Mouse (Mus musculus) spleen, postnatal 10 days (tissue): ENCODE results near the gene Eif4a2.

Source experiments
- DNase-seq, 2 experiments: peaks; one replicate each; pipeline ENCODE4 v3.0.0; 2021 to 2022; ENCODE audit warnings: low spot score in 2 of 2

Eif4a2 gene

GRCm38 (mm10) chr16:23140911-23141310 lies 33.7 kb downstream of the Eif4a2 start:
- no peak for DNase-seq

- peak in 1 of 2 experiments; percentile 43 for DNase-seq
Observed at GRCm38 (mm10) chr16:23144326-23144725, 37.1 kb downstream of the Eif4a2 start.

- no peak for DNase-seq
Observed at GRCm38 (mm10) chr16:23145211-23145610, 38.0 kb downstream of the Eif4a2 start.

GRCm38 (mm10) chr16:23146280-23146679 lies 39.0 kb downstream of the Eif4a2 start, which contains the start of gene Adipoq:
Gene Adipoq, plus strand, starts transcription at chr16:23146536.
- no peak for DNase-seq

GRCm38 (mm10) chr16:23148936-23149335 lies 41.7 kb downstream of the Eif4a2 start:
- no peak for DNase-seq

- no peak for DNase-seq
Observed at GRCm38 (mm10) chr16:23149396-23149795, 42.2 kb downstream of the Eif4a2 start.

GRCm38 (mm10) chr16:23151423-23151822 lies 44.2 kb downstream of the Eif4a2 start:
- no peak for DNase-seq

- DNase-seq, result no peak
Observed at GRCm38 (mm10) chr16:23154261-23154660, 47.0 kb downstream of the Eif4a2 start.

- no peak for DNase-seq
Observed at GRCm38 (mm10) chr16:23157013-23157412, 49.8 kb downstream of the Eif4a2 start.

GRCm38 (mm10) chr16:23158292-23158691 lies 51.0 kb downstream of the Eif4a2 start:
- DNase-seq, result no peak

GRCm38 (mm10) chr16:23158957-23159356 lies 51.7 kb downstream of the Eif4a2 start:
- DNase-seq, result no peak

- DNase-seq, result no peak
Observed at GRCm38 (mm10) chr16:23159749-23160148, 52.5 kb downstream of the Eif4a2 start.

GRCm38 (mm10) chr16:23162116-23162515 lies 54.9 kb downstream of the Eif4a2 start:
- no peak for DNase-seq
